Mouse (Mus musculus): ENCODE measurements at regions not wholly inside any gene's neighbourhood (a gene's known extent, or its start where the extent isn't known, plus 50 kb on each side); places are given as distances from the start of the nearest gene placed in this dataset.

DNA sequence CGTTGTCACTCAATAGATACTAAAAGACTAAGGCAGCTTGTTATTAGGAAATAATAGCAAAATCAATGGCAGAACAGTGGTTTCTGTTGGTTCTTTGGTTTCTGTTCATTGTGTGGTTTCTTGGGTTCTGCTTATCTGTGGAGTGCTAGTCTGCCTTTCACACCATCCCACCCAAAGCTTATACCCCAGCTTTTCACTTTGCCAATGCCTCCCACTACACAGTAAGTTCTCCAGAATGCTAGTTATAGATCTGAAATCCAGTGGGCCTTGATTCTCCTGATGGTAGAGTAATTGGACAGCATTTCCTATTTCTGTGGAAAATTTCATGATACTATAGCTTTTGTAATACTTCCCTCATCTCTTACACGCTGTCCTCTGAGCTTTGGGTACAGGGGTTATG, 700.8 kb upstream of the 1700009N14Rik start:
- DNase-seq (ENCODE audit: low spot score in 2 of 2): no peak

- no peak for DNase-seq (ENCODE audit: low spot score in 2 of 2)
Measured at GRCm38 (mm10) chr4:38785016-38785415, 665.1 kb upstream of the 1700009N14Rik start.

DNA sequence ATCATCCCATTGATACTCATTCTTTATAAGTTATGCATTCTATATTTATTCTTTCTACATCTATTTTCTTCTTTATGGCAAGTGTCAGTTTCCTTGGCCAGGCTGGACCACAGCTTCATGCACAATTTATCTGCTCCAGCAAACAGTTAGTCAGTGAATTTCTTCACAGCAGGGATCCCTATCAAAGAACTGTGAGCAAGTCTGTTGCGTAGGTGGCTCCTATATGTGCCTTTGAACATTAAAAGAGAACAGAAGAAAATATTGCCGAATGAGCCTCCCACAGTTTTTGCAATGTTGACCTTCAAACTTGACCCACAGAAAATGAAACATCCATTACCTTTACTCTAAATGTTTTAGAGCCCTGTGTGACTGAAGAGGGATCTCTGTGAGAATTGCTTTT, 625.0 kb upstream of the 1700009N14Rik start:
- peak; percentile 3 to 4 for DNase-seq (ENCODE audit: low spot score in 2 of 2)

- DNase-seq (ENCODE audit: low spot score in 2 of 2): no peak
Measured at GRCm38 (mm10) chr4:38848261-38848660, 601.8 kb upstream of the 1700009N14Rik start.

- no peak for DNase-seq (ENCODE audit: low spot score in 2 of 2)
Measured at GRCm38 (mm10) chr4:38854349-38854748, 595.7 kb upstream of the 1700009N14Rik start.

GRCm38 (mm10) chr4:38900565-38900964, 549.5 kb upstream of the 1700009N14Rik start:
- no peak for DNase-seq (ENCODE audit: low spot score in 2 of 2)

DNA sequence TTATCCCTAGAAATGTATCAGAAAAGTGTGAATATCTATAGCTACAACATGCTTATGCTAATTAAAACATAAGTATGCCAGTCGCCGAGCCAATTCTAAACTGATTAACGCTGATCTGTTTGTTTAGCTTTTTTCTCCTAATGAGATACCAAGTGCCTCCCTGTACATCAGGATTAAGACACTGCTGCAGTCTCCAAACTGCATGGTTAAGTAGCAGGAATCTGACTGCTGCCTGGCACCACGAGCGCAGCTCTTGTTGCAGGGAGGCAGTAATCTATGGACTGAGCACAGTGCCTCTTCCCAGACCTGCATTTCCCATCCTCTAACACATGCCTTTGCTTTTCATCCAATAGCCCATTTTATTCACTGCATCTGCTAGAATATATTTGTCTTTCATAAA, 523.3 kb upstream of the 1700009N14Rik start:
- no peak for DNase-seq (ENCODE audit: low spot score in 2 of 2)

DNA sequence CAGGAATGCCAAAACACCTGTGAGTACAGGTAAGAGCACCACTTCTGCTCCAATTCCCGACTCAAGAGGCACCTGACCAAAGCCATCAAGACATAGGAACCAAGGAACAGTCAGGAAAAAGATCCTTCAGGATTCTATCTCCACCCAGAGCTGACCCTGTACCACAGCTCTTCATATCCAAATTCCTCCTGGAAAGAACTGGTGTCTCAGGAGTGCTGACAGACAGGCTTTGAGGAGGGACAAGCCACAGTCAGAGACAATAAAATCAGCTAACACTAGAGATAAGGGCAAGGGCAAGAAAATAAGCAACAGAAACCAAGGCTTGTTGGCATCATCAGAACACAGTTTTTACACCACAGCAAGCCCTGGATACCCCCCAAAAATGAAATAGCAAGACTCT, 496.5 kb upstream of the 1700009N14Rik start:
- no peak for DNase-seq (ENCODE audit: low spot score in 2 of 2)

DNA sequence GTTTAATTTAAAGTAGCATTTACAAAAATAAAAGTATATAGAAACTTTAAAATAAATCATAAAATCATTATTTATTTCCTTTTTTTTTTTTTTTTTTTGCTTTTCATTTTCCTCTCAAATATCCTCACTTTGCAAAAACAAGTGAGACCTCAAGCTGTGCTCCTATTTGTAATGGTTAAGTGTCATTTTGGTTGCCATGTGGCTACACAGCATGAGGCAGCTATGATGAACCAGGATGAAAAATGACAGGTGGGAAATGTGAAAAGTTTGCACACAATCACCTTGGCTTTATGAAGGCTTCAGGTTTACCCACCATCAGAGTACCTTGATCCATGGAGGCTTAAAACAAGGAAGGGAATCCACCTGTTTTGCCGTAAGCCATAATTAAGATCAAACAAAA, 454.9 kb upstream of the 1700009N14Rik start:
- no peak for DNase-seq (ENCODE audit: low spot score in 2 of 2)
